Mouse (Mus musculus): ENCODE data around the gene Urod.

- TF ChIP-seq POLR2A (IDR thresholded peaks at IDR 0.05; ENCODE audit: low read depth, low read length) (no peak), CTCF (conservative IDR thresholded peaks at IDR 0.05; ENCODE audit: insufficient read depth, insufficient read length, low read depth, low read length) (no peak)
Observed at GRCm38 (mm10) chr4:117018327-117018726, 24.1 kb upstream of the Urod start.

Measured in kidney, adult 2 months (tissue).